Mouse (Mus musculus): ENCODE measurements at regions not wholly inside any gene's neighbourhood (a gene's known extent, or its start where the extent isn't known, plus 50 kb on each side); places are given as distances from the start of the nearest gene placed in this dataset.
A peak's percentile ranks its signal among the peaks of the same experiment; 100 is the strongest.

GRCm38 (mm10) chr3:23001071-23001470, 924.6 kb downstream of the Tbl1xr1 start:
- DNase-seq (ENCODE audit: low spot score in 2 of 2), result peak; percentile 11 to 23

- DNase-seq (ENCODE audit: low spot score in 2 of 2), result no peak
Measured at GRCm38 (mm10) chr3:23032064-23032463, 955.6 kb downstream of the Tbl1xr1 start.

- DNase-seq (ENCODE audit: low spot score in 2 of 2), result no peak
Measured at GRCm38 (mm10) chr3:23063180-23063965, 986.9 kb downstream of the Tbl1xr1 start.

- no peak for DNase-seq (ENCODE audit: low spot score in 2 of 2)
Measured at GRCm38 (mm10) chr3:23071486-23071885, 995.0 kb downstream of the Tbl1xr1 start.

All from frontal cortex, postnatal 14 days (tissue).